Mouse (Mus musculus): Measurements from ENCODE around the gene Cdc42bpb.

The Cdc42bpb gene

DNA sequence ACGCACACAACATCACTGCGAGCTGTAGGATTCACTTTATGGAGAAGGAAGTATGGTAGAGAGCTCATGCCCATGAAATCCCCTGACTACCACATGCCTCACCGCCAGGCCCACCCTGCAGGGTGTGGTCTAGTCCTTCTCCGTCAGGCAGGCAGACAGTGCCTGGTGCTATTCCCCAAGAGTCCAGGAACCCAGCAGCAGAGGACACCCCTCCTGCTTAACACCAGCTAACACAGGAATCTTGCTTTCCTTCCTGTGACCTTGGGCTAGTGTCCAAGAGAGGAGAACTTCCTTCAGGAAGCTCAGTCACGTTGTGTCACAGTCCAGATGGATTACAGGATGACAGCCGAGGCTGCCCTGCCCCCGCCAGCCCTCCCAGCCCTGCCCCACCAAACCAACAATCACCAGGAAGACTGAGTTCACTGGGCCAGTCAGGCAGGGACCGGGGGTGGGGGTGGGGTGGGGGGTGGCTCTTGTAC lies 9.2 kb upstream of the Cdc42bpb start:
- DNase-seq (ENCODE audit: low read depth), result no peak

DNA sequence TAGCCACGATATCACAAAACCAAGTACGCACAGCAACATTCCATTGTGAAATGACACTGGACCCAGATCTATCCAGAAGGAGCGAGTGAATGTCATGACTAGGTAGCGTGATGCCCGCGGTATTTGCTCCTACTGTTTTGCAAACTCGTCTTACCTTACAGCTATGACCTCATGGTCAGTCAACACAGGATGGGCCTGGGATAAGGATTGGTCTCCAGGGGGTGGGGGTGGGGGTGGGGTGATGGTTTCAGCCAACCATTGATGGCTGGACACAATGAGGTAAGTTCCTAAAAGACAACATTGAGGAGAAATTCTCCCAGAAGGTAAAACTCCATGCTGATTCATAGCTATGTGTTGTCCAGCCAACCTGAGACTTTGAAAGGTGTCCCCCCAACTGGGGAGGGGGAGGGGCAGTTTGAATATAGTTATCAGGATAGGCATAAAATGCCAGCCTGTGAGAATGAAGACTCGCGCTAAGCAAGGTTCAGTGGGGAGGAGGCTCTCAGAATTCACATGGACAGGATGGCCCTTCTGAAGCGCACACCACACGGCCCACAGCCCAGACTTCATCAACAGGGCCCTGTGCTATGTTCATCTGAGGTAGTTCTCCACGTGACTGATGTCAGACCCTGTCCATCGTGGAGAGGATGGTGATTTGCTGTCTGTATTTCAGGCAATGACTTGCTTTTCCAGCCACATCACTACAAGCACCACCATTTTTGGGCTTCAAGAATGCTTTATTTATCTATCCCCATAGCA lies 8.5 kb upstream of the Cdc42bpb start:
- DNase-seq (ENCODE audit: low read depth), result no peak

DNA sequence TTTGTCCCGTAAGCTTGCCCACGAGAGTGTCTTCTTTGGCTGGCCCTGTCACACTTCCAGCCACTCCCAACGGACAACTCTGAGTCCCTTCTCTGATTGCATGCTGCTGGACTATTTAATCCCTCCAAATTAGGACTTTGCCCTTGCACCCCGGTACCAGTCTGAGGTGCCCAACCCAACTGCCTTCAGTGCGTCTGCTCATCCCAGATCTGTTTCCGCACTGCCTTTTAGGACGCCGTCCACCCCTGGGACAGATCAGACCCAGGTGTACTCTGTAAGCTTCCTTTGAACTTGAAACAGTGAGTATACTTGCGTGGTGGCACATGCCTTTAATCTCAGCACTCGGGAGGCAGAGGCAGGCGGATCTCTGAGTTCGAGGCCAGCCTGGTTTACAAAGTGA lies 1.3 kb upstream of the Cdc42bpb start:
- DNase-seq (ENCODE audit: low read depth), result no peak

DNA sequence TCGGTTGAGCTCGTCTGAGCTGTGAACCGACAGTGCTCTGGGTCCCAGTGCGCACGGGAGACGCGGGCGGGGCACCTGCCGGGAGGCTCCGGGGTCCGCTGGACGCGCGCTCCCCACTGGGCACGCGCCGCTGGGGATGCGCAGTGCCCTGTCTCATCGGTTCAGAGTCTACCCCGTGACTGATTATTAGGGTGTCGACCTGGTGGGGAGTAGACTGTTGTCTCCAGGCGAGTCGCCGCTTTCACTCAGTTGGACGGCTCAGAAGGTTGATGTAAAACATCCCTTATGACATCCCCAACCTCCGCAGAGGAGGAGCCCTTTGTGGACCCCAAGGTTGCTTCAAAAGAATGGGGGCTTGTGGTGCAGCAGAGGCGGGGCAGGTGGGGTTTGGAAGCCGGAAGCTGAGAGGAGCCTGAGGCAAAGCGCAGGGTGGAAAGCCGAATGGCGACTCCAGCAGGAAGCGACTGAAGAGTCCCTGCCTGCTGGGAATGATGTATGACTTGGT lies 520 bp upstream of the Cdc42bpb start:
- no peak for DNase-seq (ENCODE audit: low read depth)

DNA sequence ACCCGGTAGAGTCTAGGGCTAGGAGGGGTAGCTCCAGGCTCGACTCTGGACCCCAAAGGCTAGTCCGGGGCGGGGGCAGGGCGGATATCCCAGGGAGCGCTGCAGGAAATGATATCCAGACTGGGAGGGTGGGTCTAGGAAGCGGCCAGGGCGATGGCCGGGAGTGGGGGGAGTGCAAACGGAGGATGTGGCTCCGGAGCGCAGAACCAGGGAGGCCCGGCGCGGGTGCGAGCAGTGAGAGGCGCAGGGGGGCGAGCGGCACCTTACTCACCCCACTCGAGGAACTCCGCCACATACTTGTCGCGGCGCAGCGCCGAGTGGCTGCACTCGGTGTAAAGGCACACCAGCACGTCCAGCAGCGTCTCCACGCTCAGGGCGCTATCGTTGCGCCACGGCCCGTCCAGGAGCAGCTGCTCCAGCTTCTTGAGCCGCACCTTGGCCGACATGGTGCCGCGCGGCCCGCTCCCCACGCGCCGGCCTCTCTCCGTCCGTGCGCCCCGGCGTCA lies 639 bp downstream of the Cdc42bpb start:
- DNase-seq (ENCODE audit: low read depth), result no peak

DNA sequence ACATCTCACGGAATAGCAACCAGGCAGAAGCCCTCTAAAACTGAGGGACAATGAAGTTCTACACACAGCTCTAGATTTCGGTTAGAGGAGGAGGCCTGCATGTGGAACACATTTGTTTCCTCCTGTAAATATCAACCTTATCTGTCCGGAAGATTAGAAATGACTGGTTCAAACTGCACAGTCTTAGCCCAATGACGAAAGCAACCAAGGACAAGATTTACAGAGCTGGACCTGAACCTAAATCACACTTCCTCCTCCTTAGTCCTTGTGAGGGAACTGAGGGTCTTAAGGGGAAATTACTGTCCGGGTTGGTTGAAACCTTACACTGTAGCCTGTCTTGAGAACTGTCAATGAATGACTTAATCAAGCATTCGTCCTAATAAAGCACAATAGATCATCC lies 1.5 kb downstream of the Cdc42bpb start:
- no peak for DNase-seq (ENCODE audit: low read depth)

DNA sequence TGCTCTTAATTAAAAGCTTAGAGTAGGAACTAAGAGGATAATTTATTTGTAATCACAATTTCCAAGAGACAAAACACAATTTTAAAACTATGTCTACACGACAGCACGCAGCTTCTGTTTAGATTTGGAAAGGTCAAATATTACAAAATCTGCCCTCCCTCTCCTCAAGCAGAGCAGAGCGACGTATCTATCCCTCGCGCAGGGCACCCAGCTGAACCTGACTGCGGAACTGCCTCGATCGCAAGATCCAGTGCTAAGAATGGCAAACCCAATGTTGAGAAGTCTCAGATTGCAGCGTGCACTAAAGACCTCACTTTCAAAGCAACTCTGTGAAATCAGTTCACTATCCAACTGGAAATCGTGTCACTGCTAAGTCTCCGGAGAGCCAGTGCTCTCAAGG lies 2.0 kb downstream of the Cdc42bpb start:
- no peak for DNase-seq (ENCODE audit: low read depth)

DNA sequence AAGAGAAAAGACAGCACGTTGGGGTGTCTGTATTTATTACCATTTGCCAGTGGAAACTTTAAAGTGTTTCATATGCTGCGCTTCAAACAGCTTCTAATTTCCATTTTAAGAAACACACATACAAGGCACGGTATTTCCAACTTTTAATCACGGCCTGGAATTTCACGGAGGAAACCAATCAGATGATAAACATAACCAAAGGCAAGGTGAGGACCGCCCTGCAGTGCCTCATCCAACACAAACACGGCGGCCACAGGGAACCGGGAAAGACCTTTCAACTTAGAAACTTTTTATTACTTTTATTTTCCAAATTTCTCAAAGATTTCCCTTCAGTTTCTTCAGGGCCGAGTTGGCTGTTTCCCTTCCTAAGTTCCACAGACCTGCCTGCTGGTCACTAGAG lies 2.8 kb downstream of the Cdc42bpb start:
- no peak for DNase-seq (ENCODE audit: low read depth)

DNA sequence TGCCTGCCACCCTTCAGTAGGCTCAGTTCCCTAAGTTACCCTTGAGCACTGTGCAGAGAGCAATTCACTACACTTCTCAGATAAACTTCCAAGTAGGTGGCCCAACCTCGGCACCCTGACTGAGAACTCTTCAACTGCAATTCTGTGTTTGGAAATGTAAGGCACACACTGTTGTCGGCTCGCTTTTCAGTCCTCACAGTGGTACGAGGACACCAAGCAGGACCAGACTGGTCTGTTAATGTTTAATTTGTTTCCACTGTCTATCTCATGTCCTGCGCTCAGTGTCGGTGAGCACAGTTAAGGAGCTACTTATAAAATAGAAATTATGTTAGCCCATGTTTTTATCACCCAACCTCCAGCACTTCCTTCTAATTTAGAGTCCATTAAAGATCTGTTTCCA lies 4.1 kb downstream of the Cdc42bpb start:
- DNase-seq (ENCODE audit: low read depth), result no peak

DNA sequence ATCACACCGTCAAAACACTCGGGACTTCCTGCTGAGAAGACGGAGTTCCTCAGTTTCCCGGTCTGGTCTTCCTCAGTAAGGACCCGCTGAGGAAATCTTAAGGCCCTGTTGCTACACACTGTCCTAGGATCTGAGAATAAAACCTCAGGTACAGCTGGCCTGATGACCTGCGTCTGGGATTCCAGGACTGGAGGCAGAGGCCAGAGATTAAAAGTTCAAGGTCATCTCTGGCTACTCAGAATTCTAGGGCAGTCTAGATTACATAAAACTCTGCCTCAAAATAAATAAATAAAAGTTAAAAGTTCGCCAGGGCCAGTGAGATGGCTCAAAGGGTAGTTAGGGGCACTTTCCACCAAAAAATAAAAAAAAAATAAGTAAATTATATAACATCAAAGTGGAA lies 5.6 kb downstream of the Cdc42bpb start:
- no peak for DNase-seq (ENCODE audit: low read depth)

DNA sequence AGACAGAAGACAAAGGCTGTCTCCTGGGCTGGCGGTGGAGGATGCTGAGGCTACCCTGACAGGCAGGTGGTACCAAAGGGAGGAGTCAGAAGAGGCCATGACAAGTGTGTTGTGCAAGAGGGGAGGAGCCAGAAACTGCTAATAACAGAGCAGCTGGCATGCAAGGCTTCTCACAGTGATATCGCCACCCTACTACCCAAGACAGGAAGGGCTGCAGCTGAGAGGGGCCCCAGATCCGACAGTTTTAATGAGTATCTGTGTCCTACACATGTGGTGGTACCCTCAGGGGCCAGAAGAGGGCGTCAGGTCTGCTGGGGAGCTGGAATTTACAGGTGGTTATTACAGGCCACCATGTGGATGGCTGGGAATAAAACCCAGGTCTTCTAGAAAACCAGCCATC lies 7.3 kb downstream of the Cdc42bpb start:
- no peak for DNase-seq (ENCODE audit: low read depth)

DNA sequence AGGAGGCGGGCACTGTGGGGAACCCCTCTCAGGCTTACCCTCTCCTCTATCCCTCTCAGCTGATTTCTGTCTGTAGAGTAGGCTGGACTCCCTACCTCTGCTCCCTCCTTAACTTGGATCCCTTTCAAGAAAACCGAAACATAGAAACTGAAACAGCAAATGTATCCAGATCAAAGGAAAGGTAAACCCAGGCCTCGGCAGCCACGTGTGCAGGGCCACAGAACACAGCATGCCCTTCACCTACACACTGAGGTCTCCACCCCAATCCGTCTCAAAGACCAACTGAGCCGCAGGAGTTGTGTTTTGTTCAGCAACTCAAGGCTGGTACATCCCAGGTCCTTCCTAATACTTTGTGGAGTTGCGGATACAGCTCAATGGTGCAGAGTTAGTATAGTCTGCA lies 10.5 kb downstream of the Cdc42bpb start:
- no peak for DNase-seq (ENCODE audit: low read depth)

DNA sequence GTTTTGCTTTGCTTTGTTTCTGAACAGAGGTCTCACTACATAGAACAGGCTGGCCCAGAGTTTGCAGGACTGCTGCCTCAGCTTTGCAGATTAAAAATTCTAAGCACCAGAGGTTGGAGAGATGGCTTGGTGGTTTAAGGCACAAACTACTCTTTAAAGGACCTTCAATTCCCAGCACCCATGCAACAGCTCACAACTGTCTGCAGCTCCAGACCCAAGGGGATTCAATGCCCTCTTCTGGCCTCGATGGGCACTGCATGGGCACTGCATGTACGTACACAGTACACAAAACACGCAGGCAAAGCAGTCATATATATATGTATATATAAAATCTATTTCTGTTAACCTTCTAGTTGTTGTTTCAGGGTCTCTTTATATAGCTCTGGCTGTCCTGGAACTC lies 13.3 kb downstream of the Cdc42bpb start:
- no peak for DNase-seq (ENCODE audit: low read depth)

DNA sequence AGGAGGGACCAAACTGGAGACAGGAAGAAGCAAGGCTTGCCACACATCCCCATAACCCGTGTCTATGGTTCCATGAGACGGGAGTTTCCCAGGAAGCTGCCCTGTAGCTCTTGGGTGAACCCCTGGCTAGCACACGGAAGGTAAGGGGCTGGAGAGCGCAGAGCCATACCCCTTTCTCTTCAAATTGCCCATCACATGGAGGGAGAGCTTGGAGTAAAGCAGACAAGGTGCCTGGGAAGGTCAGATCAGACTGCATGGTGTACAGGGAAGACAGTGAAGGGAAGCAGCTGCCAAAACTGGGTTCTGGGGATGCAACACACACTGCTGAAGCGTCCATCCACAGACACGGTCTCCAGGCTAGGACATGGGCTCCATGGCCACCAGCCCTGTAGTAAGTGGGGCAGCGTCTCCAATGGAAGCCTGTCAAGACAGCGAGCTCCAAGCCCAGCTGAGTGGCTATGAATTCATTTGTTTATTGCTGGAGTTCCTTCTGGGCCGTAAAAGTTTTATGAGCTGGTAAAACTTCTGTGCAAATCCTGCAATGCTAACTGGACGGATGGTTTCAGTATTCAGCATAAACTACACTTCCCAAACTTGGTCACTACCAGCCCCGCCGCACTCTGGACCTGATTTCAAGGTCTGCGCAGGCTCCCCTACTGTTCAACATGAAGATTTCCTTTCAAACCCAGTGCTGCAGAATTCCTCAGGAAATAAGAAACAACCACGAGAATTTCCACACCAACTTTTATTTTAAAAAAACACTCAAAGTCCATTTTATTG lies 16.0 kb downstream of the Cdc42bpb start:
- DNase-seq (ENCODE audit: low read depth), result no peak

DNA sequence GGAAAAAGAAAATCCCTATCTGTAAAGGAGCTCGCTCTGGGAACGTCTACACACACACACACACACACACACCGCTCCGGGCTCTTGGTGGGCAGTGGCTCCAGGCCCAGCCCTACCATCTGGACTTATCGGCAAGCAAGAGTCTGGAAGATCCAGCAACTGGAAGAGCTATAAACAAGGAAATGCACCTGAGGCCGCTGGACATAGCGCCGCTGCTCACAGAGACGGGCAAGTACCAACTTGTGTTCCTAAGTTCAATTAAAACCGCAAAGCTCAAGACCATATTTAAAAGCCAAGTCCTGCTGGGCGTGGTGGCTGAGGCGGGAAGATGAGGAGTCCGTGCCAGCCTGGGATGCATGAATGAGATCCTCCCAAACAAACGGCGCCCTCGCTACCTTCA lies 16.8 kb downstream of the Cdc42bpb start:
- no peak for DNase-seq (ENCODE audit: low read depth)

DNA sequence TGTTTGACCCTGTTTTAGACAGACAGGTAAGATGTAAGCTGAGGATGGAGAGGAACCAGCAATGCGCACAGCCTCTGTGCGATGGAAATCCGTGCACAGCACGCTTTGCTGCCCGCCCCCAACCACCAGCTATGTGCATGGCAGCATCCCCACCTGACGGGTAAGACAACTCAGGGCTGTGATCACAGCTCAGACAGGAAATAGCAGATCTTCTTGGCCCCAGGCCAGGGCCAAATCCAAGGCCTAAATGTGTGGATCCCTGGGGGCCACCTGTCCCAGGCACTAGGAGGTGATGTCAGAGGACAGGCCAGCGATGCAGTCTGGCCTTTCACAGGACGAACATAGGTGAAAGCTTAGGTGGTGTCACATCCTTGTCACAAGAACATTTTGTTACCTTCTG lies 21.3 kb downstream of the Cdc42bpb start:
- DNase-seq (ENCODE audit: low read depth), result no peak

DNA sequence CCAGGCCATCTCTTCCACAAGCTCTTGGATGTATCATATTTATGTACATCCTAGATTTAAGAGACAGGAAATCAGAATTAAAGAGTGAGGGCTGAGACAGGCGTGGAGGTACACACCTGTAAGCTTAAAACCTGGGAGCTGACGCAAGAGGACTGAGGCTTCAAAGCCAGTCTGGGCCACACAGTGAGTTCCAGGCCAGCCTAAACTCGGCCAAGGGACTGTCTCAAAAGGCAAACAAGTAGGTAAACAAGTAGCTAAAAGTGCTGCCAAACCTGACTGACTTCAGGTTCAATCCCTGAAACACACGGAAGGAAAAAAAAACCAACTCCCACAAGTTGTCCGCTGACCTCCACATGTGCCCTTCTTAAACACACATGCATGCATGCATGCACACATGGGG lies 23.4 kb downstream of the Cdc42bpb start:
- no peak for DNase-seq (ENCODE audit: low read depth)

DNA sequence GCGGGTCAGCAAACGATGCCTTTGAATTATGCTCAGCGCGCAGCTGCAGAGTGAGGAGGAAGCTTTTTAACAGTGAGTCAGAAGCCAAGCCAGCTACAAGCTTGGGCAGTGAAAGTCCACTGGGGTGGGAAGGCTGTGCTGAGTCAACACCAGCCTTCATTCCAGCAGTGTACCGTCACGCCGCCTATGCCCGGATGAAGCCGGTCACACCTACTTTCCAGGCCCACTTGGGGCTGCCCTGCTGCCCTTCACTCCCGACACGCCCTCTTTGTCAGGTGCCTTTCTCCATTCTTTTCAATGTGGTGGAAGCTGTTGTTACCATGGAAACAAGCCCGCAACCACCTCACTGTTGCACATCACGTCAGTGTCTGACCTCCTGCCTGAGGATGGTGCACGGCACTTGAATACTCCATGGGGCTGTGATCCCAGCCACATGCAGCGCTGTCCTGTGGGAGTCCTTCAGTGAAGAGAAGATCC lies 24.0 kb downstream of the Cdc42bpb start:
- DNase-seq (ENCODE audit: low read depth), result no peak

DNA sequence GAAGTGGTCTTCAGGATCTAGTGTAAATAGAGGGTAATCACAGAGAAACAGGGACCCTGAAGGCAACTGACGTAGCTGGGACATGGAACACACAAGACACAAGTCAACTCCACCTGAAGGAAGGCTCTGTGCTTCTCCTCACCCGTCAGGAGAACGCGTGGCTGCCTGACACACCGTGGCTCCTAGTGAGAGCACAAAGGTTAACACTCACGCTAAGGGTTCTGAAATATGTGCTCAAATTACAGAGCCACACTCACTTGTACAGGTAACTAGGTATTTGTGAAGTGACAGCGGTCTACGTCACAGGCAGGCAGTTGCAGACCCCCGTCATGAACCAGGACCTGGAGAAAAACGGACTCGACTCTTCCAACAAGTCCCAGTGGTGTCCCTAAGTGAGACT lies 24.5 kb downstream of the Cdc42bpb start:
- DNase-seq (ENCODE audit: low read depth), result no peak

DNA sequence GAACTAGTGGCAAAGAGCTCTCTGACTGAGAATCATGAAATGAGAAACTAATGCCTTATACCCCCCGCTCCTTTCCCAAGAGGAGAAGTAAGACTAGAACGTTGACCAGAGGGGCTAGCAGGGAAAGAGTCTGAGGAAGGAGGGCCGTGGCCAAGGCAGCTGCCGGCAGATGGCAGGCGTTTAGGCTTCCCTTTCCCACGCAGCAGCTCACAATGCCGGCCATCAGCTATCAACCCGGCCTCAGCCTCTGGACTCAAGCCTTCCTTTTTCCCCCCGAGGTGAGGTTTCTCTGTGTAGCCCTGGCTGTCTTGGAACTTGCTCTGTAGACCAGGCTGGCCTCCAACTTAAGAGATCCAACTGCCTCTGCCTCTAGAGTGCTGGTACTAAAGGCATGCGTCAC lies 25.0 kb downstream of the Cdc42bpb start:
- DNase-seq (ENCODE audit: low read depth), result no peak

DNA sequence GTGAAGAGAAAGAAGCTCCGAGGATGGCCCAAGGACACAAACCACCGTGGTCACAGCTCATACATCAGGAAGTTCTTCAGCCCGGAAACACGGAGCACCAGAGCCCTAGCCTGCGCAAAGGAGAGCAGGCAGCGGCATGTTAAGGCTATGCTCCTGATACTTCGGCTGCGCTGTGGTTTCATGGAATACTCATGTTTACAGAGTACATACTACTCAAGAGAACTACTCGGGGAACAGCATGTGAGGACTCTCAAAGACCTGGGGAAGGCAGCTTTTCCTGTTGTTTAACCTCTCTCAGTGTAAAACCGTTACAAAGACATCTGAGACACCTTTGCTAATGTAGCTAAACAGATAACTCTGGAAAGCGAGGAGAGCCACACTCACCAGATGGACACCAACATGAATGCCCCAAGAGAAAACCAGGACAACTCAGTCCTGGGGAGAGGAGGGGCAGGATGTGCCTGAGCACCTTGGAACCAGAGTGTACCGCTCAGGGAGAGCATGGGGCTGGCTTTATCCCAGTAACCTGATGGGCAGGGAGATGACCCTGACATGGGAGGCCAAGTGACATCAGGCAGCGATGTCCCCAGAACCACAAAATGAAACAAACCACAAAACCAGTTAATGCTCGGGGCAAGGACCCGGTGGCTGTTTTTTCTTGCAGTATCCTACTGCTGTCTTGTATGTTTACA lies 27.8 kb downstream of the Cdc42bpb start:
- DNase-seq (ENCODE audit: low read depth), result no peak

DNA sequence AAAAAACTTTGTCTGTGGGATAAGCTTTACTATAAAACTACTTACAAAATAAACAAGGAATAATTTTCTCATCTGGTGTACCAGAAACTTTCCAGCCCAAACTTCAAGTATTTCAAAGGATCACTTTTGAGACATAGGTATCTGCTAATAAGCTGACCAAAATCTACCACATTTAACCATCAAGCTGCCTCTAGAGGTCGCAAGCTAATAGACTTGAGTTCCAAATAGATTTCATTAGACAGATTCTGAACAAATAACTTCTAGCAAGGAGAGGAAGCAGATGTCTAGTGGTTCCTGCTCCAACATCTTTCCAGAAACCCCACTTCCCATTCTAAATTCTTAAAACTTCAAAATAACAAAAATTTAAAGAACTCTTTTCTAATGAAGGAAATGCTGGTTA lies 33.6 kb downstream of the Cdc42bpb start:
- no peak for DNase-seq (ENCODE audit: low read depth)
